In genomic region chr5:91139446-91139873, GRCm38 (mm10) we compare ENCODE assay signal across 8 mouse cellular contexts. TPM values are rescaled to one million over a fixed set of nuclear protein-coding genes. Genes with fewer than 3 reads are reported as not detected.
A peak's percentile ranks its signal among the peaks of the same experiment; 100 is the strongest.
DNase-seq lines count a peak whose midpoint lies in the region; ATAC-seq lines count a peak whose summit lies in the region.

Gene Areg (plus strand): TSS chr5:91139599.

- H3K9me3 ChIP-seq in forebrain, embryonic 15.5 days, result no peaks in the 10 kb centered on the region
- H3K9me3 ChIP-seq in hindbrain, embryonic 11.5 days (ENCODE audit: control insufficient read depth, low read length), result no peaks in the 10 kb centered on the region
- H3K9me3 ChIP-seq in lung, embryonic 15.5 days, result no peaks in the 10 kb centered on the region

- no peaks in the 10 kb centered on the region for H3K36me3 ChIP-seq in forebrain, embryonic 15.5 days
- no peaks in the 10 kb centered on the region for H3K36me3 ChIP-seq in hindbrain, embryonic 11.5 days (ENCODE audit: control insufficient read depth, insufficient read depth, low read length)
- H3K36me3 ChIP-seq in lung, embryonic 15.5 days, result no peaks in the 10 kb centered on the region

- H3K27me3 ChIP-seq in forebrain, embryonic 15.5 days, result peaks cover 22% of the 10 kb centered on the region
- H3K27me3 ChIP-seq in hindbrain, embryonic 11.5 days (ENCODE audit: control insufficient read depth, insufficient read depth, low read length), result peaks cover 8% of the 10 kb centered on the region; the same call in 1 of the 2 replicates
- H3K27me3 ChIP-seq in lung, embryonic 15.5 days, result peaks cover 27% of the 10 kb centered on the region

- peak; percentile 81 for DNase-seq in CD4-positive, CD25-positive, alpha-beta regulatory T cell, adult 2 months (ENCODE audit: low read depth, low spot score)
- peak; percentile 6 to 11 for DNase-seq in adrenal gland, postnatal 4 days (ENCODE audit: low spot score in 2 of 2)
- DNase-seq in hindbrain, embryonic 11.5 days (ENCODE audit: low spot score), result peak; percentile 73
- DNase-seq in layer of hippocampus, adult 9-11 months, result peak; percentile 2
- peak; percentile 26 for DNase-seq in ovary, adult 18-20 months (ENCODE audit: low spot score)
- DNase-seq in thymus, postnatal 4 days, result peak; percentile 66

- peak within 1 kb of the TSS; percentile 53 for H3K9ac ChIP-seq in forebrain, embryonic 15.5 days (replicated peaks)
- H3K9ac ChIP-seq in hindbrain, embryonic 11.5 days (ENCODE audit: low read depth, low read length), result peak within 1 kb of the TSS; percentile 47; the same call in 1 of the 2 replicates
- peak within 1 kb of the TSS; percentile 27; the same call in 1 of the 2 replicates for H3K9ac ChIP-seq in lung, embryonic 15.5 days

- H3K4me2 ChIP-seq in forebrain, embryonic 15.5 days (replicated peaks), result peak within 1 kb of the TSS; percentile 94
- peak within 1 kb of the TSS; percentile 97 for H3K4me2 ChIP-seq in hindbrain, embryonic 11.5 days (replicated peaks; ENCODE audit: low read depth, low read length)
- peak within 1 kb of the TSS; percentile 87 for H3K4me2 ChIP-seq in lung, embryonic 15.5 days

- ATAC-seq in forebrain, embryonic 15.5 days (replicated peaks), result peak; percentile 93
- peak; percentile 90 for ATAC-seq in hindbrain, embryonic 11.5 days (ENCODE audit: low FRiP score)
- peak; percentile 76; the same call in 1 of the 2 replicates for ATAC-seq in lung, embryonic 15.5 days (ENCODE audit: borderline replicate concordance, extremely low read depth, low FRiP score, low TSS enrichment)

- peaks cover 7% of the 10 kb centered on the region; the same call in 1 of the 2 replicates for H3K4me1 ChIP-seq in forebrain, embryonic 15.5 days
- no peaks in the 10 kb centered on the region for H3K4me1 ChIP-seq in hindbrain, embryonic 11.5 days (replicated peaks; ENCODE audit: control insufficient read depth, insufficient read depth, low read length)
- 0 out of 2 replicates have a peak, but pooled peaks cover 3% of the 10 kb centered on the region for H3K4me1 ChIP-seq in lung, embryonic 15.5 days

- H3K4me3 ChIP-seq in forebrain, embryonic 15.5 days, result peak within 1 kb of the TSS; percentile 76
- peak within 1 kb of the TSS; percentile 60 for H3K4me3 ChIP-seq in hindbrain, embryonic 11.5 days (ENCODE audit: low read depth, low read length)
- H3K4me3 ChIP-seq in lung, embryonic 15.5 days, result peak within 1 kb of the TSS; percentile 53

- no peak within 1 kb of the TSS for H3K27ac ChIP-seq in forebrain, embryonic 15.5 days (replicated peaks)
- H3K27ac ChIP-seq in hindbrain, embryonic 11.5 days (ENCODE audit: low read depth, low read length), result no peak within 1 kb of the TSS
- no peak within 1 kb of the TSS for H3K27ac ChIP-seq in lung, embryonic 15.5 days

- WGBS in forebrain, embryonic 15.5 days, result under 1% methylated on average over 44 of the region's 44 CpGs
- under 1% methylated on average over 31 of the region's 44 CpGs for WGBS in hindbrain, embryonic 11.5 days
- WGBS in lung, embryonic 15.5 days, result under 1% methylated on average over 44 of the region's 44 CpGs

RNA-seq across cellular contexts. Expression of gene Areg, which starts in this region (rescaled TPM):
- total RNA-seq in adrenal gland, postnatal 4 days (2021), result under 1 TPM in 1 of 2 experiments, not detected in 1; 0.34 TPM
- 0.23 TPM in 1 of 2 replicates, not detected in the other for polyA plus RNA-seq in forebrain, embryonic 15.5 days (2015; fragmentation: Nextera tagmentation; extraction: Ambion mirVana)
- polyA plus RNA-seq in hindbrain, embryonic 11.5 days (2014; fragmentation: Nextera tagmentation; extraction: Ambion mirVana), result 0.20 TPM in 1 of 2 replicates, not detected in the other
- 6.2 and 7.2 TPM in 2 replicates for polyA plus RNA-seq in lung, embryonic 15.5 days (2015; fragmentation: Nextera tagmentation; extraction: Ambion mirVana)

Comparison
In these comparisons a context has a peak if more than half of its experiments do, and no peak if none do; other contexts are left out.
1. Peak in DNase-seq in adrenal gland, postnatal 4 days; RNA of the gene not detected or under 1 TPM.
2. Peak in ATAC-seq, H3K4me3 ChIP-seq, H3K9ac ChIP-seq and H3K4me2 ChIP-seq in forebrain, embryonic 15.5 days; RNA of the gene not detected or under 1 TPM.
3. Peak in DNase-seq, ATAC-seq, H3K4me3 ChIP-seq, H3K9ac ChIP-seq and H3K4me2 ChIP-seq in hindbrain, embryonic 11.5 days; RNA of the gene not detected or under 1 TPM.
4. DNase-seq: peak in every context shown above with its lines; median percentile 81 in CD4-positive, CD25-positive, alpha-beta regulatory T cell, adult 2 months; 73 in hindbrain, embryonic 11.5 days; 66 in thymus, postnatal 4 days; 26 in ovary, adult 18-20 months; 8 in adrenal gland, postnatal 4 days; 2 in layer of hippocampus, adult 9-11 months.